18 mouse cellular contexts compared by ENCODE assay signal in genomic region chr3:133436919-133437320, GRCm38 (mm10).
DNase-seq lines count a peak whose midpoint lies in the region; ATAC-seq lines count a peak whose summit lies in the region.
"Had no signal": no experiment of that assay in that cellular context is flagged by ENCODE, and none has a peak within 500 bp of the region (broad histone marks: within the 10 kb centered on the region; RNA-seq: fewer than 3 reads in every experiment).

No protein-coding gene starts in this region.

- WGBS in midbrain, embryonic 11.5 days = 93% methylated on average over 6 of the region's 6 CpGs

- H3K9ac ChIP-seq in midbrain, embryonic 11.5 days (ENCODE audit: low read length) = no peak overlapping the region
- H3K9ac ChIP-seq: forebrain, embryonic 13.5 days; forebrain, postnatal 0 days; heart, embryonic 13.5 days; hindbrain, embryonic 13.5 days had no signal

- peak; percentile 73 for DNase-seq in CD4-positive, CD25-positive, alpha-beta regulatory T cell, adult 2 months (ENCODE audit: low read depth, low spot score)
- peak; percentile 88 for DNase-seq in induced T-regulatory cell, adult 2 months (ENCODE audit: low read depth)
- DNase-seq in heart, postnatal 25 days (ENCODE audit: low spot score) = no peak
- no peak for DNase-seq in midbrain, embryonic 11.5 days (ENCODE audit: low spot score, missing footprints)
- DNase-seq in adrenal gland, adult 18-20 months (ENCODE audit: low spot score in 2 of 2) = no peak
- DNase-seq in retina, postnatal 1 day = no peak
- DNase-seq: adrenal gland, adult 8-10 months; cerebellum, adult 11-12 months; cerebellum, adult 9-10 months; cerebellum, postnatal 25 days; forebrain, postnatal 0 days; gastrocnemius, postnatal 14 days had no signal

- intact Hi-C loops in heart, postnatal 25 days (cut with DNase I) = no loop called here

- H3K27me3 ChIP-seq in midbrain, embryonic 11.5 days (ENCODE audit: control insufficient read depth, insufficient read depth, low read length) = no peaks in the 10 kb centered on the region
- H3K27me3 ChIP-seq: forebrain, embryonic 13.5 days; heart, embryonic 13.5 days; hindbrain, embryonic 13.5 days had no signal

- H3K4me3 ChIP-seq in midbrain, embryonic 11.5 days (ENCODE audit: low read depth, low read length) = no peak overlapping the region
- H3K4me3 ChIP-seq: embryonic facial prominence, embryonic 10.5 days; forebrain, embryonic 13.5 days; heart, embryonic 13.5 days; hindbrain, embryonic 13.5 days had no signal

- no peaks in the 10 kb centered on the region for H3K4me1 ChIP-seq in midbrain, embryonic 11.5 days (ENCODE audit: control insufficient read depth, insufficient read depth, low read length)
- H3K4me1 ChIP-seq: embryonic facial prominence, embryonic 10.5 days; forebrain, embryonic 13.5 days; heart, embryonic 13.5 days; hindbrain, embryonic 13.5 days had no signal

- no peak overlapping the region for H3K4me2 ChIP-seq in midbrain, embryonic 11.5 days
- H3K4me2 ChIP-seq: forebrain, embryonic 13.5 days; heart, embryonic 13.5 days; hindbrain, embryonic 13.5 days had no signal

- H3K27ac ChIP-seq in midbrain, embryonic 11.5 days (ENCODE audit: low read depth, low read length) = no peak overlapping the region
- H3K27ac ChIP-seq: embryonic facial prominence, embryonic 10.5 days; forebrain, embryonic 13.5 days; heart, embryonic 13.5 days; hindbrain, embryonic 13.5 days had no signal

- peak; percentile 94 for ATAC-seq in activated CD4-positive, CD25-positive, alpha-beta regulatory T cell, adult 4 months
- ATAC-seq in midbrain, embryonic 11.5 days (ENCODE audit: low FRiP score) = no peak
- ATAC-seq: forebrain, embryonic 13.5 days; forebrain, postnatal 0 days; intestine, postnatal 0 days had no signal

- H3K9me3 ChIP-seq in midbrain, embryonic 11.5 days (ENCODE audit: control insufficient read depth, low read length) = no peaks in the 10 kb centered on the region; the same call in 1 of the 2 replicates
- H3K9me3 ChIP-seq: embryonic facial prominence, embryonic 10.5 days; forebrain, embryonic 13.5 days; heart, embryonic 13.5 days; hindbrain, embryonic 13.5 days had no signal

- H3K36me3 ChIP-seq in midbrain, embryonic 11.5 days (ENCODE audit: control insufficient read depth, insufficient read depth, low read length) = no peaks in the 10 kb centered on the region
- H3K36me3 ChIP-seq: embryonic facial prominence, embryonic 10.5 days; heart, embryonic 13.5 days; hindbrain, embryonic 13.5 days had no signal

Comparison
In these comparisons a context has a peak if more than half of its experiments do, and no peak if none do; other contexts are left out.
1. DNase-seq: peak in CD4-positive, CD25-positive, alpha-beta regulatory T cell, adult 2 months (single experiment) and induced T-regulatory cell, adult 2 months (single experiment); none in heart, postnatal 25 days (single experiment), midbrain, embryonic 11.5 days (single experiment), adrenal gland, adult 18-20 months (0 of 2) and retina, postnatal 1 day (single experiment).